Mouse (Mus musculus) stomach, postnatal 0 days (tissue): ENCODE results near the gene Sesn1. TPM values are rescaled to one million over a fixed set of nuclear protein-coding genes. Genes with fewer than 3 reads are reported as not detected.

Experiments used
- ATAC-seq: fragments of 200-750 bp; cut with Nextera tagmentation; 2 replicates; pipeline ENCODE4 v1.8.0; 2017; ENCODE audit not compliant: low FRiP score, low TSS enrichment
- DNase-seq: peaks from one replicate; pipeline ENCODE4 v3.0.0-alpha.2; 2016; ENCODE audit warnings: low spot score
- H3K27ac ChIP-seq: fragments of 300-500 bp; sonication (generic); replicated peaks from 2 replicates; pipeline ENCODE4 v1.5.1; 2014; ENCODE audit warnings: mild to moderate bottlenecking, control low read depth
- H3K27me3 ChIP-seq: fragments of 300-500 bp; sonication (generic); 2 replicates; pipeline ENCODE4 v1.6.1; 2014; ENCODE audit warnings: low read length; ENCODE audit not compliant: control insufficient read depth, insufficient read depth
- H3K36me3 ChIP-seq: fragments of 300-500 bp; sonication (generic); 2 replicates; pipeline ENCODE4 v1.6.1; 2014; ENCODE audit warnings: low read length, mixed read lengths; ENCODE audit not compliant: control insufficient read depth, insufficient read depth
- H3K4me1 ChIP-seq: fragments of 300-500 bp; sonication (generic); replicated peaks from 2 replicates; pipeline ENCODE4 v1.6.1; 2014; ENCODE audit warnings: antibody characterized with exemption; ENCODE audit not compliant: control insufficient read depth, insufficient read depth
- H3K4me2 ChIP-seq: fragments of 300-500 bp; sonication (generic); replicated peaks from 2 replicates; pipeline ENCODE4 v1.6.1; 2014; ENCODE audit warnings: low read depth, mild to moderate bottlenecking, control low read depth, moderate library complexity
- H3K4me3 ChIP-seq: fragments of 300-500 bp; sonication (generic); 2 replicates; pipeline ENCODE4 v1.5.1; 2014; ENCODE audit warnings: low read depth, low read length, control low read depth
- H3K9ac ChIP-seq: fragments of 300-500 bp; sonication (generic); 2 replicates; pipeline ENCODE4 v1.6.1; 2014; ENCODE audit warnings: mild to moderate bottlenecking, low read length, control low read depth, mixed read lengths
- H3K9me3 ChIP-seq: fragments of 300-500 bp; sonication (generic); 2 replicates; pipeline ENCODE4 v1.6.1; 2016; ENCODE audit warnings: low read length; ENCODE audit not compliant: control insufficient read depth
- CTCF ChIP-seq: IDR thresholded peaks from 2 replicates; pipeline ENCODE4 v1.5.1; 2016; ENCODE audit warnings: antibody characterized with exemption, low read depth, mild to moderate bottlenecking, moderate library complexity
- EP300 ChIP-seq: optimal IDR thresholded peaks from 2 replicates; pipeline ENCODE3; 2016; ENCODE audit warnings: antibody characterized with exemption
- WGBS: fragments of 180-500 bp; shearing (Covaris S2); extraction: QIAGEN DNeasy Blood & Tissue Kit; methylation state at CpG from one replicate; pipeline ENCODE4 v1.1.7; 2014; 5-methylcytosine and 5-hydroxymethylcytosine counted together
- polyA plus RNA-seq: library from polyadenylated mRNA; unstranded; fragments of >200 nt; fragmentation: Nextera tagmentation; extraction: Ambion mirVana; gene quantifications from 2 replicates; pipeline ENCODE4 v1.2.1, GENCODE M21; 2015

Sesn1 gene
- polyA plus RNA-seq, 1 experiment from 2014 or later, result 20.1 TPM

DNA sequence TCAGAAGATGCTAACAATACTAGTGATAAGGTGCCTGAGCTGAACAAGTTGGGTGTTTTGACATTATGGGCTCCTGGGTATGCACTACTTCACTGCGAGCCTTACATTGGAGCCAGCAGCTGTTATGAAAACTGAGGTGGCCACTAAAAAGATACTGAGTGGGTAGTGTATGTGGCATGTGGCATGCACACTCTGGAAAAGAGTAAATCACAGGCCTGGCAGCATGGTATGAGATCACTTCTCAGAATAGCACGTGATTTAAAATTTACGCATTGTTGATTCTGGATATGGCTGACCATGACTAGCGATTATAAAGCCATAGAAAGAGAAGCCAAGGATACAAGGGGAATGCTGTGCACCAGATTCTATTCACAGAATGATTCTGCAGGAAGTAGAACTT lies 20.7 kb downstream of the Sesn1 start:
- Histone ChIP-seq H3K4me3 (no peak overlapping the region), H3K9me3 (no peaks in the 10 kb centered on the region), H3K4me2 (no peak overlapping the region), H3K27ac (no peak overlapping the region), H3K36me3 (no peaks in the 10 kb centered on the region), H3K4me1 (no peaks in the 10 kb centered on the region), H3K9ac (no peak overlapping the region), H3K27me3 (no peaks in the 10 kb centered on the region)
- no peak for TF ChIP-seq EP300
- TF ChIP-seq CTCF, result no peak
- DNase-seq, result no peak
- no peak for ATAC-seq
- 59% methylated on average over 4 of the region's 4 CpGs for WGBS

DNA sequence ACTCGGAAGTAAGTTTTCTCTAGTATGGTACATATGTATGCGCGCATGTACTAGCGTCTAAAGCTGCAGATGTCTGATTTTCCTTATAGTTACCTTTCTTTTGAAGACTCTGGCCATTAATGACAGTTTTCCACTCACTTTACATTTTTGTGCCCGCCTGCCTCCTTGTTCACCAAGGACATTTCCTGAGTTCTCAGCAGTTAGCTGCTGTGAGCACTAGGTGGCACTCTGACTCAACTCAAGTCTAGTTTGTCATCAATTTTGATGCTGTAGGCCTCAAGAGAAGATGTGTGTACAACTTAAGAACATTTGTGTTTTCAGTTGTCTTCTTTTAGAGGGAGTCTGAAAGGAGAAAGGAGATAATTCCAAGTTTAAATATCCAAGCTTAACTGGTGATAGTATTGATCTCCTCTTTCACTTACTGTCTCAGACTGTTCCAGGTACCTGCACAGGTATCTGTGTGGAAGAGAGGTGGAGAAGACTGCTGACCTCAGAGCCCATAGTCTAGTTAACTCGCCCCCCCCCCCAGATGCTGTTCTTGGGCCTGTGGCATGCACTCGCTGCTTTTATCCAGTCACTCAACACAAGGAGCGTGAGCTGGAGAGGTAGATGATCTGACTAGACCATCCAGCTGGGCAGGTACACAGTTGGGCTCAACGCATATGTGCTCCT lies 21.3 kb downstream of the Sesn1 start:
- H3K4me3 ChIP-seq, result no peak overlapping the region
- H3K9me3 ChIP-seq, result no peaks in the 10 kb centered on the region
- DNase-seq, result peak; percentile 53
- no peaks in the 10 kb centered on the region for H3K4me1 ChIP-seq
- TF ChIP-seq CTCF (peak; percentile 93), EP300 (no peak)
- no peak overlapping the region for H3K9ac ChIP-seq
- 45% methylated on average over 9 of the region's 9 CpGs for WGBS
- H3K36me3 ChIP-seq, result no peaks in the 10 kb centered on the region
- no peak for ATAC-seq
- no peak overlapping the region for H3K4me2 ChIP-seq
- no peaks in the 10 kb centered on the region for H3K27me3 ChIP-seq
- no peak overlapping the region for H3K27ac ChIP-seq

DNA sequence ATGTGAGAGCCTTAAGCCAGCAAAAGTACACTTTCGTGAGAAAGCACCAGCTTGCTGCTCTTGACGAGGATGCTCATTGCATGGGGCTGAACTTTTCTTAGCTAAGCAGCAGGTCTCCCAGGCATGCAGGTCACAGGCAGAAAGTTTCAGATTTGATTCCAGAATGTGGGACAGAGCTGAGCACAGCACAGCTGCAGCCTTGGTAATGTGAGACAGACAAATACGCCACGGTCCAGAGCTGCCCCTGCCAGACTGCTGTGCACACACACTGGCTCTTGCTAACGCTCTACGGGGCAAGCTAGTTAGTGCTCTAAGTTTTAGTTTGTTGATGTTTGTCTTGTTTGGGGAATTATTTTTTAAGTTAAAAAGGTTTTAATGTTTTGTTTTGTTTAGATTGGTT lies 22.5 kb downstream of the Sesn1 start:
- 55% methylated on average over 6 of the region's 6 CpGs for WGBS
- Histone ChIP-seq H3K4me1 (no peaks in the 10 kb centered on the region), H3K9ac (no peak overlapping the region), H3K27ac (no peak overlapping the region), H3K4me2 (no peak overlapping the region), H3K27me3 (no peaks in the 10 kb centered on the region), H3K4me3 (no peak overlapping the region), H3K9me3 (no peaks in the 10 kb centered on the region), H3K36me3 (no peaks in the 10 kb centered on the region)
- TF ChIP-seq EP300 (no peak), CTCF (no peak)
- ATAC-seq (no peak), DNase-seq (no peak)

DNA sequence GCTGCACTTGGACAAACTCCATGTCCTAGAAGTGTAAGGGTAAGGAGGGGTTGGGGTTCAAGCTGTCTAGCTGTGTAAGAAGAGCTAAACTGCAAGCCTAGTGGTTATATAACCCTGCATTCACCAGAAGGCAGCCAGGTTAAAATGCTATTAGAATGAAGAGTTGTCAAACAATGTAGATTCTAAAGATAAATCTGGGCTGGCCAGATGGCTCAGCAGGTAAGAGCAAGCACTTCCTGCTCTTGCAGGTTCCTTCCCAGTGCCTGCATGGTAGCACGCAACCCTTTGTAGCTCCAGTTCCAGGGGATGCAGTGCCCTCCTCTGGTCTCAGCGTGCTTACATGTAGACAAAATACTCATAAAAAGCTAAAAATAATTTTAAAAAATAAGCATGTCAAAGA lies 24.4 kb downstream of the Sesn1 start:
- ATAC-seq (no peak), DNase-seq (no peak)
- no peaks in the 10 kb centered on the region for H3K4me1 ChIP-seq
- no peak overlapping the region for H3K9ac ChIP-seq
- WGBS, result 87% methylated on average over 2 of the region's 2 CpGs
- no peak overlapping the region for H3K27ac ChIP-seq
- no peaks in the 10 kb centered on the region for H3K27me3 ChIP-seq
- no peak overlapping the region for H3K4me2 ChIP-seq
- no peak overlapping the region for H3K4me3 ChIP-seq
- TF ChIP-seq CTCF (peak; percentile 26), EP300 (no peak)
- no peaks in the 10 kb centered on the region for H3K9me3 ChIP-seq
- no peaks in the 10 kb centered on the region for H3K36me3 ChIP-seq

DNA sequence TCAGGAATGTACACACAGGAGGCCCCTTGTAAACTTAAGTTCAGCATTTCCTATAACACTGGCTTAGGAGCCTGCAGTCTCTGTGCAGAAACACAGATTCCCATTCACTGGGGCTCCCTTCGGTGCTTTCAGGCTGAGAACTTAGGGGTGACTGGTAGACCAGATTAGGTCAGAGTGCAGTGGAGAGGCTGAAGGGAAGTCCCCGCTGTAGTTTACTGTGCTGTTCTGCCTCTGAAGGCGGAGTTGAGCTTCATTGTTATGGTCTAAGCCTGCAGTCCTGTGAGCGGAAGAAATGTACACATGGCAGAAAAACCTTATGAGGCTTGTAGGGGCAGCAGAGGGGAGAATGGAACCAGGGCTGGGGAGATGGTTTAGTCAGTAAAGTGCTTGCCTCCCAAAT lies 29.2 kb downstream of the Sesn1 start:
- Histone ChIP-seq H3K4me1 (no peaks in the 10 kb centered on the region), H3K4me3 (no peak overlapping the region), H3K4me2 (no peak overlapping the region), H3K27me3 (no peaks in the 10 kb centered on the region), H3K9me3 (no peaks in the 10 kb centered on the region), H3K9ac (no peak overlapping the region), H3K27ac (no peak overlapping the region), H3K36me3 (no peaks in the 10 kb centered on the region)
- no peak for TF ChIP-seq EP300
- TF ChIP-seq CTCF, result no peak
- no peak for ATAC-seq
- WGBS, result 51% methylated on average over 4 of the region's 4 CpGs
- no peak for DNase-seq

DNA sequence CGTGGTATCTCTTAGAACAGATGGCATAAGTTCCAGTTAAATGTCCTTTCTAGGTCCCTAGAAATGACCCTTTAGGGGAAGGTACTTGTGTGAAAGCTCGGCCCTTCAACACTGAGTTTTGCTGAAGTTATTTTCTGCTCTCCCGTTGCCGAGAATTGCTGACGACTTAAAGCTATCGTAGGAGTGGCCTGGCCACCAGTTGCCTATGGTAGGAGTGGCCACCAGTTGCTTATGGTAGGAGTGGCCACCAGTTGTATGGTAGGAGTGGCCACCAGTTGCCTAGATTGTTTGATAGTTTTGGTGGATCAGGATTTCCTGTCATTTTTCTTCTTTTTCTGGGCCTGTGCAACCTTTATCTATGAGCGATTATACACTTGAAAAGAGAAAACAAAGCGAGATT lies 38.0 kb downstream of the Sesn1 start:
- TF ChIP-seq EP300 (no peak), CTCF (no peak)
- Histone ChIP-seq H3K4me1 (no peaks in the 10 kb centered on the region), H3K4me2 (no peak overlapping the region), H3K4me3 (no peak overlapping the region), H3K9ac (no peak overlapping the region), H3K27me3 (no peaks in the 10 kb centered on the region), H3K27ac (no peak overlapping the region), H3K36me3 (no peaks in the 10 kb centered on the region), H3K9me3 (no peaks in the 10 kb centered on the region)
- ATAC-seq (no peak), DNase-seq (no peak)
- 97% methylated on average over 8 of the region's 8 CpGs for WGBS
